Mouse (Mus musculus): ENCODE data around the gene Olfr1328. TPM values are rescaled to one million over a fixed set of nuclear protein-coding genes. Genes with fewer than 3 reads are reported as not detected.
"Not testable (repeated sequence)": the region's sequence is repeated elsewhere in the genome, so short reads cannot be mapped to it uniquely, and the experiment has no call there.

The Olfr1328 gene
- total RNA-seq (2017), result not detected in 2 replicates

- ATAC-seq (replicated peaks; ENCODE audit: low read depth, poor library complexity, severe bottlenecking), result no peak
Measured at GRCm38 (mm10) chr4:118938512-118938911, at the start of gene Olfr1328. Gene Olfr1328, minus strand, starts transcription at chr4:118938612.

DNA sequence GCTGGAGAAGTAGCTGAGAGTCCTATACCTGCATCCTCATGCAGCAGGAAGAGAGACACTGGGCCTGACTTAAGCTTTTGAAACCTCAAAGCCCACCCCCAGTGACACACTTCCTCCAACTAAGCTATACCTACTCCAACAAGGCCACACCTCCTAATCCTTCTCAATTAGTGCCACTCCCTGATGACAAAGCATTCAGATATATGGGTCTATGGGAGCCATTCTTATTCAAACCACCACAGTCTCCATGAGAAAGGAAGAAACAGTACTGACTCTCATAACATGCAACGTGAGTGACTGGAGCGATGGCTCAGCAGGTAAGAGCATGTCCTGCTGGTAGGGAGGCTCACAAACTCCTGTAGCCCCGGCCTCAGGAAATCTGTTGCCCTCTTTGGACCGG, 46.9 kb upstream of the Olfr1328 start:
- no peak for ATAC-seq (replicated peaks; ENCODE audit: low read depth, poor library complexity, severe bottlenecking)

- no peak for ATAC-seq (replicated peaks; ENCODE audit: low read depth, poor library complexity, severe bottlenecking)
Measured at GRCm38 (mm10) chr4:118973281-118973680, 34.9 kb upstream of the Olfr1328 start.

DNA sequence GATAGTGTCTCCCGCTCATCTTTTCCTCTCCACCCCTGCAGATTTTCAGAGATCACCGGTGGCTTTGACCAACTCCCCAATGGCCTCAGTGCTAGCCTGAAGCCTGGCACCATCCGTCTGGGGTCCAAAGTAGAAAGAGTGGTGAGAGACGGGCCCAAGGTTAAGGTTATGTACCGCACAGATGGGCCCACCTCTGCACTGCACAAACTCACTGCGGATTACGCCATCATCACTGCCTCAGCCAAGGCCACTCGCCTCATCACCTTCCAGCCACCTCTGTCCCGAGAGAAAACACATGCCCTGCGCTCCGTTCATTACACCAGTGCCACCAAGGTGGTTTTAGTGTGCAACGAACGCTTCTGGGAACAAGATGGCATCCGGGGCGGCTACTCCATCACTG, 29.3 kb upstream of the Olfr1328 start:
- ATAC-seq (replicated peaks; ENCODE audit: low read depth, poor library complexity, severe bottlenecking), result no peak

GRCm38 (mm10) chr4:118961141-118961628, 22.8 kb upstream of the Olfr1328 start, which contains the start of gene Lao1:
Gene Lao1, plus strand, starts transcription at chr4:118961578.
- no peak for ATAC-seq (replicated peaks; ENCODE audit: low read depth, poor library complexity, severe bottlenecking)

GRCm38 (mm10) chr4:118958812-118959211, 20.4 kb upstream of the Olfr1328 start:
- no peak for ATAC-seq (replicated peaks; ENCODE audit: low read depth, poor library complexity, severe bottlenecking)

DNA sequence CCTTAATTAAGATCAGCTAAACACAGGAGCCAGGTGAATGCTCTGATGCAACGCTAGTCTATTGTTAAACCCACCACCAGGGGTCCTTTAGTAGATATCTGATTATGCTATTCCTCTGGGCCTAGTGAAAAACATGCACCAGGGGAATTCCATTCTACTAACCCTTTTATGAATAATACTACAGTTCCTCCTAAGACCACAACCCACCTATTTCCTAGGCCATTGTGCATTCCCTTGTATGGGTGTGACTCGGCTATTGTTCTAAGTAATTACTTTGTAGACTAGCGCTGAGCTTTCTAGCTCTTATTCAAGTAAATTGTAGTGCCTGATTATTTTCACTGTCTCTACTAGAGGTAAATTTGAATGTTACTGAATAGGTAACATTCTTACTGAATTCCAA, 7.1 kb downstream of the Olfr1328 start:
- not testable (repeated sequence) for ATAC-seq (replicated peaks; ENCODE audit: low read depth, poor library complexity, severe bottlenecking)

DNA sequence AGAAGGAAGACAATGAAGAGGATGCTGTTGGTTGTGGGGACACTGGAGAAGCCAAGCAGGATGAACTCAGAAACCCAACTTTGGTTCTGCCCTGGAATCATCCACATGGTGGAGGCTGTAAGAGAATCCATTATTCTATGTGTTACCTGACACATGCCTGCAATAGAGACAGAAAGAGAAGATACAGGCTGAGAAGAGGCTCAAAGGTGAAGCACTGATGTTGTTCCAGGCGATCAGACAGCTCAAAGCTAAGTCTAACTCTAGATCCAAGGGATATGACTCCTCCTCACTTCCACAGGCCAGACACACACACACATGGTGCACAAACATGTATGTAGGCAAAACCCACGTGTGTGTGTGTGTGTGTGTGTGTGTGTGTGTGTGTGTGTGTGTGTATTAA, 21.0 kb downstream of the Olfr1328 start, which contains the start of gene Olfr1329:
Gene Olfr1329, minus strand, starts transcription at position 101 of the 400 bp plus-strand sequence.
- not testable (repeated sequence) for ATAC-seq (replicated peaks; ENCODE audit: low read depth, poor library complexity, severe bottlenecking)

GRCm38 (mm10) chr4:118901981-118902380, 36.4 kb downstream of the Olfr1328 start:
- ATAC-seq (replicated peaks; ENCODE audit: low read depth, poor library complexity, severe bottlenecking), result no peak

GRCm38 (mm10) chr4:118888297-118888696, 50.1 kb downstream of the Olfr1328 start, which contains the start of gene Olfr1330:
Gene Olfr1330, plus strand, starts transcription at chr4:118888597.
- ATAC-seq (replicated peaks; ENCODE audit: low read depth, poor library complexity, severe bottlenecking), result no peak

Other genes with a start within 250 kb of the Olfr1328 start
- gene Olfr1342, start 245.9 kb downstream of the Olfr1328 start, total RNA-seq (2017), result not detected in 2 replicates
- not detected in 2 replicates for gene Olfr1341, start 235.1 kb downstream of the Olfr1328 start, total RNA-seq (2017)
- not detected in 2 replicates for gene Olfr1340, start 218.5 kb downstream of the Olfr1328 start, total RNA-seq (2017)
- not detected in 2 replicates for gene Olfr1339, start 206.4 kb downstream of the Olfr1328 start, total RNA-seq (2017)
- not detected in 2 replicates for gene Olfr1338, start 179.9 kb downstream of the Olfr1328 start, total RNA-seq (2017)
- not detected in 2 replicates for gene Olfr1337, start 156.0 kb downstream of the Olfr1328 start, total RNA-seq (2017)
- gene Olfr1335, start 128.7 kb downstream of the Olfr1328 start, total RNA-seq (2017), result not detected in 2 replicates
- not detected in 2 replicates for gene Olfr1333, start 102.3 kb downstream of the Olfr1328 start, total RNA-seq (2017)
- not detected in 2 replicates for gene Olfr1331, start 74.0 kb downstream of the Olfr1328 start, total RNA-seq (2017)
- gene Olfr1330, start 50.0 kb downstream of the Olfr1328 start, total RNA-seq (2017), result not detected in 2 replicates
- gene Olfr1329, start 21.1 kb downstream of the Olfr1328 start, total RNA-seq (2017), result not detected in 2 replicates
- gene Lao1, start 23.0 kb upstream of the Olfr1328 start, total RNA-seq (2017), result not detected in 2 replicates
- gene Slc2a1, start 170.1 kb upstream of the Olfr1328 start, total RNA-seq (2017), result 6.1 and 7.9 TPM in 2 replicates
- 4.1 and 5.2 TPM in 2 replicates for gene Zfp691, start 235.6 kb upstream of the Olfr1328 start, total RNA-seq (2017)